Mouse (Mus musculus) right cerebral cortex, postnatal 14 days (tissue): ENCODE results near the gene Cxcl1.

Experiments used
- DNase-seq: peaks from one replicate; pipeline ENCODE4 v3.0.0; 2022

The Cxcl1 gene

DNA sequence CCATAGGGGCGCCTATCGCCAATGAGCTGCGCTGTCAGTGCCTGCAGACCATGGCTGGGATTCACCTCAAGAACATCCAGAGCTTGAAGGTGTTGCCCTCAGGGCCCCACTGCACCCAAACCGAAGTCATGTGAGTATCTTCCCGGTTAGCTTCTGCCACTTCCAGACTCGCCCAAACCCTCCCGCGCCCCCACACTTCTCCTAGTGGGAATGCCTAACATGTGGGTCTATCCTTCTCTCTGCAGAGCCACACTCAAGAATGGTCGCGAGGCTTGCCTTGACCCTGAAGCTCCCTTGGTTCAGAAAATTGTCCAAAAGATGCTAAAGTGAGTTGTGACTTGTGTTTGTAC is 398 bp downstream of the Cxcl1 start:
- DNase-seq = peak; percentile 5

DNA sequence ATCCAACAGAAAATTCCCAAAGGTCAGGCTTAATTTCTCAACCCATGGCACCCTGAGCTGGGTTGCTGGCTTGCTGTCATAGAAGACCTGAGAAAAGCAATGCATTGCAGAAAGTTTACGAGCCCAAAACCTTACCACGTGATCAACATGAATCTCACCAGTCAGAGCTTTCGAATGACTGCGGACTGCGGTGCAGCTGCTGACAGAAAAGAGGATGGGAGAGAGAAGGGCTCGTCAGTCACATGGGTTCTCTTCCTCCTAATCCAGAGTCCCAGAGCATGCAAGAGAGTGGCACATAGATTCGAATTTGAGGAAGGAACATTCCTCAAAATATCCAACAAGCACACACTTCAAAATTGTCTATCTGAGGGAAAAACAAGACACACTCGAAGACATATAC is 3.2 kb downstream of the Cxcl1 start:
- no peak for DNase-seq

DNA sequence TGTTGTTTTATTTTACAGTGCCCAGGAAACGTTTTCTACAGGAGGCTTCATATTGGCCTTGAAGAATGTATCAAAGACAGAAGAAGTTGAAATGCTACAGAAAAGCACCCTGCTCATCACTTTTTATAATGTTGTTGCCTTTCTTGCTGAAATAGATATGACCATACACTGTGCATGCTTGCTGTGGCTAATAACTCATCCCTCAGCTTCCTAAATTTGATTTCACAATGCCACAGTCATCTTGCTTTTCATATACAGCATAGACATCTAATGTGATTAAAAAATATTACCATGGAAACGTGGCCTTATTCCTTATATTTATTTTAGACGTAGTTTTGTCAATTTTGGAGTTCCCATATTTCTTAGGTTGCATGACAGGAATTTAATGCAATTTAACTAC is 6.4 kb downstream of the Cxcl1 start:
- DNase-seq = no peak

DNA sequence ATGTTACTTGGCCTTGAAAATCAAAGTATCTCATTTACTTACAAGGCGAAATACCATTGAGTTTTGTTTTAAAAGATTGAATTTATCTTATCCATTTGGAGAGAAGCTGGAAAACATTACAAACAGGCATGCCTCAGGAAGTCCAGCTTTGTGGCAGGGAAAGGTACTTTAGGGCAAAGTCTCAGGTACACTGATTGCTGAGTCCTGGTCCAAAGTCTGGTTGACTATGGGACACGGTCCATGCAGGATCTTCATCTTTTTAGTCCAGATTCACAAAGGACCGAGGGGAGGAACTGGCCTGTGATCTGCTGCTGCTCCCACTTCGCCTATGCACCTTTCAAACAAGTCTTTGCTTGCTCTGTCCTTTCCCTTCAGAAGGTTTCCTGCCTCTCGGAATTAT is 8.3 kb downstream of the Cxcl1 start:
- no peak for DNase-seq

DNA sequence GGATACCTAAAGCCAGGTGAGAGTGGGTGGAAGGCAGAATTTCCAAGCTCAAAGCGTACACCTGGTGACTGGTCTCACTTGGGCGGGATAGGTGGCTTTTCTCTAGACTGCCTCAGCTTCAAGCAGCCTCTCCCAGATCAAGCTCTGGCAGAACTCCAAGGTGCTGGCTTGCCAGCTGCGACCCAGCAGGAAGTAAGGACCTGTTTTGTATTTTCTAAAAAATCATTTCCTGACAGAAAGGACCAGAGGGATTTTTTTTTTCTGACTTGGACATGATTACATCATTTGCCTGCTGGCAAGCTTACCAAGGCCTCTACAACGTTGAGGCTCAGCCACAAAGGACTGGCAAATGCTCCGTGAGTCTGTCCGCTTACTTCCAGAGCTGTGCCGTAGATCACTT is 9.1 kb downstream of the Cxcl1 start:
- DNase-seq = peak; percentile 7

DNA sequence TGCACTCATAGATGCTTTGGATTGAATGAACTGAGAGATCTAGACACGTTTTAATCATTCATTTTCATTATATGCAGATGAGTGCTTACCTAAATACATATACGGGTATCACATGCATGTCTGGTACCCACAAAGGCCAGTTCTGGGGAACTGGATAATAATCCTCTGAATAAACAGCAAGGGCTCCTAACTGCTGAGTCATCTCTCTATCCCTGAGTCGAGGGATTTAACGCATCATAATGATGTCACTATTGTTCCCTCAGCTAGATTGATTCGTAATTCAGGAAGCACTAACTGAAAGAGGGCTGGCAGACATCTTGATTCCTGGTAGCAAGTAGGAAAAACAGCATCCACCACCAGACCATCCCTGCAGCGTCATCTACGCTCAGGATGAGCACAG is 9.6 kb downstream of the Cxcl1 start:
- no peak for DNase-seq

DNA sequence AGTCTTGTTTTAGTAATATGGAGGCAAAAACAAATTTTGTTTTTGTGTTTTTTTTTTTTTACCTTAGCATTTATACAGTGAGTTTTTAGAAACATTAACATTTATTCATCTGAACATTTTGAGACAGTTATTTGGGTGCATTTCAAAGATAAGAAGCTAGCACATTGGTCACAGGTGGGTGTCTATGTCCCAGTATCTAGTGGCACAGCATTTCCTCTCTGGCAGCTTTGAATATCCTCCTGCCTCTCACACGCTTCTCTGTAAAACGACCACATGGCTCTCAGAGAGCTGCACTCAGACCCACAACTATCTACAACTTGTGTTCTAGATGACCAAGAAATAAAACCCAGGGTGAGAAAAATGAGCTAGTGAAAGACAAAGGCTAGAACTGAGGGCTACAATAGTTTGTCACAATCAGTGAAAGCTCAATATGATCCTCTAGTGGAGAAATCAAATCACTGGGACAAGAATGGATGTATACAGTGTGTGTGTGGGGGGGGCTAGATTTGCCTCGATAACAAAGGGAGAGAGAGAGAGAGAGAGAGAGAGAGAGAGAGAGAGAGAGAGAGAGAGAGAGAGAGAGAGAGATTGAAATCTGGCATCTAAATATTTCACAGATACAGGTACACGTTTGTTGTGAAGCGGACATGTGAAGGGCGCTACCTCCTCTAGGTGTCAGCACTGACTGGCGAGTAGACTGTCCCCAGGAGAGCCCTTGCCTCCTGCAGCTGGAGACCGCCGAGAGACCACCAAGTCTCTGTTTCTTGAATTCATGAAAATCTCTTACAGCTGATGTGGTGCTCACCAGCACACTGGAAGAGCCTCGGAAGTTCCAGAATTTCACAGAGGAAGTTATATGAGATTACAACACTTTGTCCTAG is 11.6 kb downstream of the Cxcl1 start:
- DNase-seq = peak; percentile 6

DNA sequence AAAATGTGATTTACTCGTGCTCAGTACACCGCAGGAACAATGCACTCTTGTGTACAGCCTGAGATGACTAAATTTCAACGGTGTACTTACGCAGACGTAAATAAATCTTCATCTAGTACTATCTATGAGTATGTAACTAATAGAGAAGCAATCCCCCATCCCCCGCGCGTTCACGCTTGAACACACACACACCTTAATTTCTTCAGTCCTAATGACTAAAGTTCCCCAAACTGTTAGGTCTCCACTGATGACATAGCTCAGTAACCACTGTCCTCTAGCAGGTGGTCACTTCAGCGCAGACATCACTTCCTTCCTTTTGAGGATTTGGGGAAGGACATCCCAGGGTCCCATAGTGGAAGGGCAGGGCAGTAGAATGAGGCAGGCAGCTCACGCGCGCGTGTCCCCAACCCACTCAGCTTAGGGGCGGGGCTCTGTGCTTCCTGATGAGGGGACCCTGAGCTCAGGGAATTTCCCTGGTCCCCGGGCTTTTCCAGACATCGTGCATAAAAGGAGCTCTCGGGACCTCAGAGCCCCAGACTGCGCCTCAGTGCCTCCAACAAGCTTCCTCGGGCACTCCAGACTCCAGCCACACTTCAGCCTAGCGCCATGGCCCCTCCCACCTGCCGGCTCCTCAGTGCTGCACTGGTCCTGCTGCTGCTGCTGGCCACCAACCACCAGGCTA is 12.4 kb downstream of the Cxcl1 start, which contains the start of gene Cxcl2:
Cxcl2 (plus strand) TSS at position 533 of the 682 bp plus-strand sequence.
- no peak for DNase-seq

DNA sequence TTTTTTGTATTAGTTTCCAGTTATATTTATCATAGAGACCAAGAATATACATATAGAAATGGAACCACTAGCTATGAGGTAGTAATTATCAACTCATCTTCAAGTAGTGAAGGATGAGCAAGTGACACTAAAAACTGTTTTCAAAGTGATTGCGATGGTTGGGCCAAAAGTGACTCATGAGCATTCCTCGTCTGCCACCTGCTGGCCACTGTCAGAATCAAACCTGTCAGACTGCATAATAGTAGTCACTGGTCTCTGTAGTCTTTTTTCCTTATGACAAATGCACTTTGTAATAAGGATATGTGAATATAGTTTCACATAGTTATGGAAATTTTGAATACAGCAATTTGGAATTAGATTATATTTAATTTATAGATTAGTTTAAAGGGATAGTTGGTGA is 17.9 kb downstream of the Cxcl1 start:
- peak; percentile 72 for DNase-seq

DNA sequence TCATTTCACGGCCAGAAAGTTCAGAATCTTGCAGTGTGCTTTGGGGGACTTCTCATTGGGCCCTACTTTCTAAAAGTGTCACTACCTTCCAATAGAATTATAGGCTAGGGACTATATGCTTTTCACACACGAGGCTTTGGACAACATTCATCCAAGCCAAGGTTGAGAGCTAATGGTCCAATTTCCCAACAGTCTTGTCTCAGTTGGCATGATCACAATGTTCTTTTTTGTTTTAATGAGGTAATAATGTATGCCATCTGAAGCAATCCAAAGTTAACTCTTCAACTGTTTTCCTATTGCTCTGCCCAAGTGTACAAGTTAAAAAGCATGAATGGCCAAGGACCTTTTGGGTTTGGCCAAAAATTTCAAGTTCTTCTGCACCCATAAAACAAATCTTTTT is 28.5 kb downstream of the Cxcl1 start:
- DNase-seq = no peak

DNA sequence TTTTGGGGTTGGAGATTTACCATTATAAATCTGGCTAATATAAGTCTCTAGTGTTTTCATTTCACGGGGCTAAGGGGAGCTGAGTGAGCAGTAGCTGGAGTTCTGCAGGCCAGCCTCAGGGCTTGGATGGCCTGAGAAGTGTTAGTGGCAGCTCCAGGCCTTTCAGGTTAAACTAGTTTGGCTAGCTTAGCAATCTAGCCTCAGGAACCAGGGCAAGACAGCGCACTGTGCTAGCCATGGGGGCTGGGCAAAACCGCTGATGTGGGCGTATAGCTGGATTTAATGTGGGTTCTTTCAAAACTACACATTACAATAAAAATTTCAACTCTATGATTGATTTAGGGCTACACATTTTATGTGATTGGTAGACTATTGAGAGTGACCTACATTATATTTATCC is 31.9 kb downstream of the Cxcl1 start:
- DNase-seq = no peak

DNA sequence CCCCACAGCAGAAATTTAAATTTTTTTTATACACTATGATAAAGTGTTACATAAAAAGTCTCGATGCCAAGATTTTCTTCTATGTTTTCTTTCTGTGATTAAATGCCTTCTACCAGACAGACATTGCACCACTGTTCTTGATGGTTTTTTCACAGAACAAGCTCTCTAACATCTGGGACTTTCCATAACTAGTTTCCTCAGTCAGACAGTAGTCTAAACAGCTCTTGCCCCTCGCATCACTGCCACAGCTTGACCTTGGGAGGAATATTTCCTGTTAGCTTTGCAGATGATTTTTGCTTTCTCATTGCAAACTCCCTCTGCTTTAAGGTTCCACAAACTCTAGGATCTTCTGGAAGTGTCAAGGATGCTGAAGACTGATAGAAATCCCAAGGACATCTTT is 39.5 kb downstream of the Cxcl1 start:
- DNase-seq = no peak

DNA sequence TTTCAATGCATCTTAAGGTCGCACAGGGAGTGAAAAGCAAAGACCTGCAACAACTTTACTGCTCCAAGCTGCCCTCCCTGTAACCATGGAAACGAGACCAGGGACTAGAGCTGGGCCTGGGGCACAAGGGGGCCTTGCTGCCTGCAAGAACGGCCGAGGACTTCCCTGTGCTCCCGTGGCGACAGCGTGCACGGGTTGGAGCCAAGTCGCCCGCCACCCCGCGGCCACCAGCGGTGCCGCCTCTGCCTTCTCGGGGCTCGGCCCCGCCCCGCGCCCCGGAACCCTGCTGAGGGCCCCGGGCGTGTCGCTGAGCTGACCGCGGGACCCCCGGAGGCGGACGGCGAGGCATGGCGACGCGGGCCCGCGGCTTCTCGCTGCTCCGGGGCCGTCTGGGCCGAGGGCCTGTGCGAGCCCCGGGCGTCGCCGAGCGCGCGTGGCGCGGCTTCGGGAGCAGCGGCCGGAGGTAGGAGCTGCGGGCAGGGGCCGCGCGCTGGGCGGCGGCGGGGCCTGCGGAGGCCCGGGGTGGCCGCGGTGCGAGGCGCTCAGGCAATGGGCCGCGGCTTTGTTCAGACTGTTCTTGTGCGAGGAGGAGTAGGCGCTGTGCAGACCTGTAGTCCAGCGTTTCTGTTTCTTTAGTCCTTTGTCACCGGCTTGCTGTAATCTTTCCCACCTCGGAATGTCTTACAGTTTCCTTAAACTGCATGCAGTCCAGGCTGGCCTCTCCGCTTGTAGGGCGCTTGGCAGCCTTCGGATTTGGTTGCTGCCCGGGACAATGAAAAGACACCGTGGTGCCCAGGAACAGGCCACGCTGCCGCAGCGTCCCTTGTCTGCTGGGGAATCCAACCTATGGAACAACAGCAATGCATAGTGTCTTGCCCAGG is 40.2 kb downstream of the Cxcl1 start, which contains the start of gene Mthfd2l:
Mthfd2l (plus strand) TSS at position 147 of the 881 bp plus-strand sequence.
- peak; percentile 75 for DNase-seq

DNA sequence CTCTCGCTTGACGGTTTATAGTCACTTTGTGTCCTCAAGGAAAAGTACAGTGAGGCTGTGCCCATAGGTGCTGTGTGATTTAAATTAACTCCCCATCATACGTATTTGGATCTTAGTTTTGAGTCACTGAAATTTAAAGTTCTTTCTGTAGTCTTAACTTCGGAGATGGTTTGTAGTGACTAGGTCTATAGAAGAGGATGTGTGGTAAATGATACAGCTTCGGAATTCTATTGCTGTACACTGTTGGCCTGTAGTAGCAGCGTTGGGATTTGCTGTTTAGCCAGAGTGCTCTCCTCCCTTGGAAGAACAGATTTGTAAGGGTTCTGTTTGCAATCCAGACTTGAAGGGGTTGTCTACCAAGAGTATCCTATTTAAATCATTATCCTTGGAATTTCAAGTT is 40.9 kb downstream of the Cxcl1 start:
- DNase-seq = no peak

DNA sequence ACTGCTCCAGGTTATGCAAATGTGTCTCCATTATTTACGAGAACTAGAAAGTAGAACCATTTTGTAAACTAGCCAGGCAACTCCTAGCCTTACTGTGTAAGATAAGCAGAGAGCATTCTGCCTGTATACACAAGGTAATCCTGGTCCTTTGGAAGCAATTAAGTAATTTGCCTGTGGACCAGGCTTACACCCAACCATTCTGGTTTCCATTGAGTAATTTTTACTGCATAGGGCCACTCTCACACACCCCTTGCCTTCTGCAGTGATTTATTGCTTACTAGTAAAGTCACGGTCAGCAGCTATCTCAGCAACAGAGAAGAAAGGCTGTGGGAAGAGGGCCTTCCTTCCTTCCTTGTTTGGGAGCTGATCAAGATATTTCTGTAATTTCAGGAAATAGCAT is 45.7 kb downstream of the Cxcl1 start:
- no peak for DNase-seq
